Mouse (Mus musculus): ENCODE data around the gene Bag5. TPM values are rescaled to one million over a fixed set of nuclear protein-coding genes. Genes with fewer than 3 reads are reported as not detected.

Gene Bag5
- polyA plus RNA-seq, 1 experiment from 2014 or later, result 67.8 TPM

DNA sequence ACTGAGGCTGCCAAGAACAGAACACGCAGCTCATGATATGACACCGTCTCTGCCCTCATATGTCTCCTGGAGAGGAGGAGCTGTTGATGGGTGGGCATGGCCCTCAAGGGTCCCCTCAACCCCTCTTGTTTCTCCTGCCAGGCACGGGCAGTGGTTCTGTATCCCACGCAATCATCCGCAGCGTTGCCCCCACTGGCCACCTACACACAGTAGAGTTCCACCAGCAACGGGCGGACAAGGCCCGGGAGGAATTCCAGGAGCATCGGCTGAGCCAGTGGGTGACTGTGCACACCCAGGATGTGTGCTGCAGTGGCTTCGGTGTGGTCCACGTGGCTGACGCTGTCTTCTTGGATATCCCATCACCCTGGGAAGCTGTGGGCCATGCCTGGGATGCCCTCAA, 32.4 kb downstream of the Bag5 start:
- Histone ChIP-seq H3K27ac (replicated peaks) (no peak overlapping the region), H3K9me3 (no peaks in the 10 kb centered on the region), H3K9ac (no peak overlapping the region), H3K27me3 (no peaks in the 10 kb centered on the region), H3K4me1 (replicated peaks) (peaks cover 22% of the 10 kb centered on the region), H3K4me3 (no peak overlapping the region), H3K36me3 (peaks cover 8% of the 10 kb centered on the region; the same call in 1 of the 2 replicates), H3K4me2 (no peak overlapping the region)
- ATAC-seq (ENCODE audit: low FRiP score, low read depth), result no peak
- 96% methylated on average over 13 of the region's 13 CpGs for whole genome bisulfite sequencing

DNA sequence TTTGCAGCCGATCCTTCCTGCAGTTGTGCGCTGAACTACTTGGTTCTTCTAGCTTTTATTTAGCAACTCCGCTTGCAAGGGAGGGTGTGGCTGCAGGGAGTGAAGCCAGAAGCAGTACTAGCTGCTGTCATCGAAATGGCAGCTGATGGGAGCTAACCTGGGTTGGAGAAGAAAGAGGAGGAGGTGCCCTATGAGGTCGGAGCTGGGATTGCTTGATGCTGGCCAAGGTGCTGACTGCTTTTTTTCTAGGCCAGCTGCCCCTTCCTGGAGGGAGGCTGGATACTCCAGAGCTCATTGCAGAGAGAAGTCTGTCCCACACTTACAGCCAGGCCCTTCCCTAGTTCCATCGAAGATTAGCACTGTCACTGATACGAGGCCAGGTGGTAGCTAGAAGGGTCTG, 34.1 kb downstream of the Bag5 start:
- ATAC-seq (ENCODE audit: low FRiP score, low read depth), result no peak
- H3K36me3 ChIP-seq, result peaks cover 7% of the 10 kb centered on the region; the same call in 1 of the 2 replicates
- 0 out of 2 replicates have a peak overlapping the region, but pooled peaks have one; percentile 76 for H3K9ac ChIP-seq
- no peaks in the 10 kb centered on the region for H3K27me3 ChIP-seq
- no peak overlapping the region for H3K27ac ChIP-seq (replicated peaks)
- H3K4me2 ChIP-seq, result peak overlapping the region; percentile 93
- peaks cover 22% of the 10 kb centered on the region for H3K4me1 ChIP-seq (replicated peaks)
- no peaks in the 10 kb centered on the region for H3K9me3 ChIP-seq
- peak overlapping the region; percentile 74 for H3K4me3 ChIP-seq
- 66% methylated on average over 7 of the region's 7 CpGs for WGBS

DNA sequence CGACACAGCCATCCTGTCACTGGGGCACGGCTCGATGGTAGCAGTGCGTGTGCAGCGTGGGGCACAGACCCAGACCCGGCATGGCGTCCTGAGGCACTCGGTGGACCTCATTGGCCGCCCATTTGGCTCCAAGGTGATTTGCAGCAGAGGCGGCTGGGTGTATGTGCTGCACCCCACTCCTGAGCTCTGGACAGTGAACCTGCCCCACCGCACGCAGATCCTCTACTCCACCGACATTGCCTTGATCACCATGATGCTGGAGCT, 34.5 kb downstream of the Bag5 start:
- H3K36me3 ChIP-seq, result peaks cover 5% of the 10 kb centered on the region; the same call in 1 of the 2 replicates
- peaks cover 22% of the 10 kb centered on the region for H3K4me1 ChIP-seq (replicated peaks)
- no peak overlapping the region for H3K27ac ChIP-seq (replicated peaks)
- ATAC-seq (ENCODE audit: low FRiP score, low read depth), result no peak
- H3K4me2 ChIP-seq, result peak overlapping the region; percentile 93
- peak overlapping the region; percentile 76 for H3K9ac ChIP-seq
- WGBS, result 10% methylated on average over 13 of the region's 13 CpGs
- H3K4me3 ChIP-seq, result peak overlapping the region; percentile 74
- H3K9me3 ChIP-seq, result no peaks in the 10 kb centered on the region
- H3K27me3 ChIP-seq, result no peaks in the 10 kb centered on the region

DNA sequence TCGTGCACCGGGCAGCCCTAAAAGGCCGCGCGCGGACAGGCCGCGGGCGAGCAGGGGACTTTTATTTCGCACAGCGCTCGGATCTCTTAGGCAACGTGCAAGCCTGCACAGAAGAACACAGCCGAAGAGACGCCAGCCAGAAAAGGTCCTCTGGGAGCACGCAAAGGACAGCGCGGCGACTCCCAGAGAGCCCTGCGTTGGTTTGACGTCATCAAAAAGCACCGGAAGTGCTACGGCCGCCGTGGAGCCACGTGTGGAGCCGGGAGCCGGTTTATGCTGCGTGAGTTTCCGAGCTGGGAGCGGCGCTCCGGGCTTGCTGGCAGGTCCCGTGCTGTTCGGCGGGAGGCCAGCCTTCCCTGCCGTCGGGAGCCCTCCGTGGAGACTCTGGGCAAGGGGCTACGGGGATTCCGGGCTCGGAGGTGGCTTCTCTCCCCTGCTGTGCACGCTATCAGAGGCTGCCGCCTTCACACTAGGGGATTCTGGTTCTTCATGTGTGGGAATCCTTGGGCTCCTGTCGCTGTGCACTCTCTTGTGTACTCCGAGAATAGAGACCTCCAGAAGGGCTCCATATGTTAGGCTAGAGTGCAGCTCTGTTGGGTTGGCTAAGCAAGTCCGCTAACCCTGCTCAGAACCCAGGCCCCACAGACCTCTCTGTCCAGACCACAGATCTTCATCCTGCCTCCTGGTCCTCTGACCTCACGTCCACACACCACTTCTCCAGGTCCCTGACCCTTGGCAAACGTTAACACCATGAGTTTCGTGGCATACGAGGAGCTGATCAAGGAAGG, 35.0 kb downstream of the Bag5 start, which contains the start of gene Trmt61a:
Trmt61a (plus strand) TSS at position 224 of the 788 bp plus-strand sequence.
- Histone ChIP-seq H3K27ac (replicated peaks) (peak within 1 kb of the TSS; percentile 93), H3K4me1 (replicated peaks) (peaks cover 22% of the 10 kb centered on the region), H3K4me3 (peak within 1 kb of the TSS; percentile 74), H3K27me3 (no peaks in the 10 kb centered on the region), H3K9me3 (no peaks in the 10 kb centered on the region), H3K4me2 (peak within 1 kb of the TSS; percentile 93), H3K36me3 (peaks cover 5% of the 10 kb centered on the region; the same call in 1 of the 2 replicates), H3K9ac (peak within 1 kb of the TSS; percentile 76)
- ATAC-seq (ENCODE audit: low FRiP score, low read depth), result peak; percentile 86
- WGBS, result under 1% methylated on average over 51 of the region's 51 CpGs

DNA sequence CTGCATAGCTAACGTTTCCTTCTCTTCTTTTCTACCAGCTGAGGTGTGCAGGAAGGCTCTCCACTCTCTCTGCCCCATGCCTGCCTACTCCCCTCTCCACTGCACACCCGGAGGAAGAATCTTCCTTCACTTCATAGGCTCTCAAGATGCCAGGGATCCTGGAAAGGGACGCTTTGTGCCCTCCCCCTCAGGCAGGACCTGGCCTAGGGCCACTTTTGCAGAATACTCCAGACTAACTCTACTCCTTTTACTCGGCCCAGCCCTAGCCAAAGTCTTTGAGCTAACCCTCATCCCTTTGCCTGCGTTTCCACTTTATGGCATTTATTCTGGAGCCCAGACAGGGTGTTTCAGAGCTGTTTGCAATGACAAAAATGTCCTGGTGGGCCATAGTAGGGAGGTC, 35.6 kb downstream of the Bag5 start:
- ATAC-seq (ENCODE audit: low FRiP score, low read depth), result peak; percentile 28
- Histone ChIP-seq H3K27me3 (no peaks in the 10 kb centered on the region), H3K9ac (peak overlapping the region; percentile 76), H3K9me3 (no peaks in the 10 kb centered on the region), H3K36me3 (peaks cover 2% of the 10 kb centered on the region; the same call in 1 of the 2 replicates), H3K4me2 (peak overlapping the region; percentile 93), H3K27ac (replicated peaks) (peak overlapping the region; percentile 93), H3K4me3 (peak overlapping the region; percentile 74), H3K4me1 (replicated peaks) (peaks cover 28% of the 10 kb centered on the region)
- 12% methylated on average over 5 of the region's 5 CpGs for WGBS

DNA sequence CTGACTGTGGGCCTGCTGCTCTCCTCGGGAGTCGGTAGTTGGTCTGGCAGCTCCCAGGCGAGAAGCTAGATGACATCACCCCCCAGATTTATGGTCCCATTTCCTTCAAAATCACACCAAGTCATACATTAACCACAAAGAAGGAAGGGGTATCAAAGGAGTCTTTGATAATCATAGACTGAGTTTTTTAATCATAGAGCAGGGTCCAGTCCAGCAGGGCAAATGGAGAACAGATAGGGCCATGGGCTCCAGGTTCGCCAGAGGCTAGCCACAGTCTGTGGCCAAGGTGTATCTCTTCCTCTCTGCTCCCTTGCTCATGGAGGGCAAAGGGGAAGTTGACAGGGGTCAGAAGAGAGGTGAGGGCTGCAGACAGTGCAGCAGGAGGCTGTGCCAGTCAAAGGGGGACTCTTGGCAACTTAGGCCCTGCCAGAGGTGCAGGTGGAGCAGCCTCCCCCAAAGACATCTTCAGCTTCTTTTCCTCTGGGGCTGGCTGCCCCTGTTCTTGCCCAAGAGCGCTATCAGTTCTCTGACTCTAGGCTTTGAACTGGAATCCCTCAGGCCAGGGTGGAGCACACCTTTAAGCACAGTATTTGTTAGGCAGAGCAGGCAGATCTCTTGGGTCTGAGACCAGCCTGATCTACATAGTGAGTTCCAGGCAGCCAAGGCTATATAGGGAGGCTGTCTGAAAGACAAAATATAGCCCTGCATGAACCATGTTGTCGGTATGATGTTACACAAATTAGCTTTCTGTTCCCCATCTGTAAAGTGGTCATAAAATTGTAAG, 37.1 kb downstream of the Bag5 start:
- no peak overlapping the region for H3K27ac ChIP-seq (replicated peaks)
- WGBS, result 88% methylated on average over 6 of the region's 6 CpGs
- ATAC-seq (ENCODE audit: low FRiP score, low read depth), result no peak
- H3K4me3 ChIP-seq, result no peak overlapping the region
- no peaks in the 10 kb centered on the region for H3K36me3 ChIP-seq
- peaks cover 30% of the 10 kb centered on the region for H3K4me1 ChIP-seq (replicated peaks)
- no peak overlapping the region for H3K4me2 ChIP-seq
- H3K9ac ChIP-seq, result no peak overlapping the region
- no peaks in the 10 kb centered on the region for H3K27me3 ChIP-seq
- H3K9me3 ChIP-seq, result no peaks in the 10 kb centered on the region

DNA sequence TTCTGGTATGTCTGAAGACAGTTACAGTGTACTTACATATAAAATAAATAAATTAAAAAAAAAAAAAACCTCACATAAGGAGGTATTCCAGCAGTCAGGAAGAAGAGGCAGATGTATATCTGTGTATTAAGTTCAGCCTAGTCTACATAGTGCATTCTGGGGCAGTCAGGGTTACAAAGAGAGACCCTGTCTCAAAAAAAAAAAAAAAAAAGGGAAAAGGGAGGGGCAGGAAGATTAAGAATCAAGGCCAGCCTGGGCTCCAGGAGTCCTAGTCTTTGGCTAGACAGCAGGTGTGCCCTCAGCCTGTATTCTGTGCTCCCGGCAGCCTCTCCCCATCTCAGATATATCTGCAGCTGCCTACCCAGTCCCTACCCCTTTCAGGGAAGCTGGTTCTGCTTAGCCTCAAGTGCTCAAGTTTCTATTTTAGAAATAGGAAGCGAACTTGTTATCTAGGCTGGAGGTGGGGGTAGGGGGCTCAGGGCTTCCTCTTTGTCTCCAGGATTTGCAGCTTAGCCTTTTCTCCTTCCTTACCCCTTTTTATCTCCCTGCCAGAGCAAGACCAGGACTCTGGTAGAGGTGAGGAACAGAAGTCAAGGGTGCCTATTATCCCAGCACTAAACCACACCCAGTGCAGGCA, 38.1 kb downstream of the Bag5 start:
- Histone ChIP-seq H3K9me3 (no peaks in the 10 kb centered on the region), H3K4me2 (no peak overlapping the region), H3K36me3 (0 out of 2 replicates have a peak, but pooled peaks cover 5% of the 10 kb centered on the region), H3K27ac (replicated peaks) (no peak overlapping the region), H3K9ac (no peak overlapping the region), H3K4me1 (replicated peaks) (peaks cover 40% of the 10 kb centered on the region), H3K4me3 (no peak overlapping the region), H3K27me3 (no peaks in the 10 kb centered on the region)
- ATAC-seq (ENCODE audit: low FRiP score, low read depth), result no peak
- 72% methylated on average over 2 of the region's 2 CpGs for WGBS

DNA sequence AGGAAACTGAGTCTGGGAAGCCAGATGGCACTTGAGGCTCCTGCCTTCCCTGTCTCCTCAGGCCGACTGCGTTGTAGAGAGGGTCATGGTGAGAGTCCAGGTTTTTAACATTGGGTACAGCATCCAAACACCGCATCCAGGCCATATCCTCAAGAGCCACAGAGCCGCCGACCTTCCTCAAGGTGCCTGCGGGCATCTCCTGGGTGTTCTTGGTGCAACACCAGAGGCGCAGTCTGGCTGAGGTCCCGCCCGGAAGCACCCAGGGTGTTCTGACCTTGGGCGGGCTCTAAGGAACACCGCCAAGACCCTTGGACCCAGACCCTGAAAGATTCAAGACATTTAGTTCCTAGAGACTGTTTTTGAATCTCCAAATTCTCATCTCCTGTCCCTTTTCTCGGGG, 40.5 kb downstream of the Bag5 start:
- WGBS, result 9% methylated on average over 12 of the region's 12 CpGs
- H3K9me3 ChIP-seq, result no peaks in the 10 kb centered on the region
- H3K36me3 ChIP-seq, result peaks cover 6% of the 10 kb centered on the region; the same call in 1 of the 2 replicates
- H3K9ac ChIP-seq, result peak overlapping the region; percentile 98
- peak overlapping the region; percentile 94 for H3K27ac ChIP-seq (replicated peaks)
- no peaks in the 10 kb centered on the region for H3K27me3 ChIP-seq
- H3K4me2 ChIP-seq, result peak overlapping the region; percentile 90
- peak overlapping the region; percentile 84 for H3K4me3 ChIP-seq
- peaks cover 46% of the 10 kb centered on the region for H3K4me1 ChIP-seq (replicated peaks)
- no peak; the same call in 1 of the 2 replicates for ATAC-seq (ENCODE audit: low FRiP score, low read depth)

DNA sequence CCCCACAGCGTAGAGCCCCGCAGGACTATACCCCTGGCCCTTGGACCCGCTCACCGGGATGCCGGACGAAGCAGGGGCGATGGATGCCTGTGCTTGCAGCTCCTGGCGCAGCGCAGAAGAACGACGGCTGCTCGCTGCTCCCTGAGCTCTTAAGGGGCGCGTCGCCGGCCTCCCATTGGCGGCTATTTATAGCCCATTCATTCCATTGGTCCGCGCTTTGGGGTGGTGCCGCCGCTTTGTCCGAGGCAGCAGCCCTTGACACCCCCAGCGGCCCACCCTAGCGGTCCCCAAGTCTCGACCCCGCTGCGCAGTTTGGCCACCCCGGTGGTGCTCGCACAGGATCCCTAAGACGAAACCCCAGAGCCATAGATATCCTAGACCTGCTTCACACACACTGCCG, 40.9 kb downstream of the Bag5 start, which contains the start of gene Ckb:
Ckb (minus strand) TSS at position 163 of the 400 bp plus-strand sequence.
- no peaks in the 10 kb centered on the region for H3K9me3 ChIP-seq
- peak within 1 kb of the TSS; percentile 98 for H3K9ac ChIP-seq
- H3K4me1 ChIP-seq (replicated peaks), result peaks cover 42% of the 10 kb centered on the region
- peak; percentile 85 for ATAC-seq (ENCODE audit: low FRiP score, low read depth)
- no peaks in the 10 kb centered on the region for H3K27me3 ChIP-seq
- peaks cover 6% of the 10 kb centered on the region; the same call in 1 of the 2 replicates for H3K36me3 ChIP-seq
- H3K27ac ChIP-seq (replicated peaks), result peak within 1 kb of the TSS; percentile 94
- peak within 1 kb of the TSS; percentile 84 for H3K4me3 ChIP-seq
- peak within 1 kb of the TSS; percentile 90 for H3K4me2 ChIP-seq
- under 1% methylated on average over 31 of the region's 31 CpGs for WGBS

DNA sequence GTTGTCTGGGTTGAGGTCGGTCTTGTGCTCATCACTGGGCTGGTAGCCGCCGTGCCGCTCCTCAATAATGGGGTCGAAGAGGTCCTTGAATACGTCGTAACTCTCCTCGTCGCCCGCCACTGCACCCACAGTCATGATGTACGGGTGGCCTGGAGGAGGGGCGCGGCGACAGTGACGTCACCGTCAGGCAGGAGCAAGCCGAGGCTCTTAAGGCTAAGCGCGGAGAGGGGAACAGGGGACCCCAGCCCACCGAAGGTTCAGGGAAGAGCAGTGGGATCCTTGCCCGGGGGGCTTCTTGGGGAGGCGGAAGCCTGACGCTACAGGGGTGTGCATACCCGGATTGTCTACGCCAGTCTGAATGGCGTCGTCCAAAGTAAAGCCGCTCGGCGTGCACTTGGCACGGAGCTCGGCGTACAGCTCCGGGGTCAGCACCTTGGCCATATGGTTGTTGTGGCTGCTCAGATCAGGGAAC, 41.6 kb downstream of the Bag5 start:
- peak overlapping the region; percentile 94 for H3K27ac ChIP-seq (replicated peaks)
- H3K9ac ChIP-seq, result peak overlapping the region; percentile 98
- no peaks in the 10 kb centered on the region for H3K9me3 ChIP-seq
- peak; percentile 65 for ATAC-seq (ENCODE audit: low FRiP score, low read depth)
- WGBS, result under 1% methylated on average over 34 of the region's 34 CpGs
- peak overlapping the region; percentile 84 for H3K4me3 ChIP-seq
- H3K36me3 ChIP-seq, result peaks cover 6% of the 10 kb centered on the region; the same call in 1 of the 2 replicates
- no peaks in the 10 kb centered on the region for H3K27me3 ChIP-seq
- H3K4me2 ChIP-seq, result peak overlapping the region; percentile 90
- H3K4me1 ChIP-seq (replicated peaks), result peaks cover 40% of the 10 kb centered on the region

DNA sequence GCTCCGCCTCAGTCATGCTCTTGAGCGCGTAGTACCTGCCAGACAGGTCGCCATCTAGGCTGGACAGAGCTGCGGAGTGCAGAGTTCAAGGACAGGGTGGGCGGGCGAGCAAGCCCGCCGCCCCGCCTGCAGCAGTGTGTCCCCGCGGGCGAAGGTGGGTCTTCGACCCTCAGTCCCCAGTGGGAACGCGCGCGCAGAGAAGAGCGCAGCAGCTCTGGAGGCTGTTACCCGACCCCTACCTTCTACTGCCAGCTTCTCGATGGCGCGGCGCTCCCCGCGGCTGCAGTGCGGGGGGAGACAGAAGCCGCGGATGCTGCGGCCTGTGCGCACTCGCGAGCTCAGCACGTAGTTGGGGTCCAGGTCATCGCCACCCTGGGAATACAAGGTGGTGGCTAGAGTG, 42.1 kb downstream of the Bag5 start:
- H3K27ac ChIP-seq (replicated peaks), result peak overlapping the region; percentile 94
- peak; percentile 2; the same call in 1 of the 2 replicates for ATAC-seq (ENCODE audit: low FRiP score, low read depth)
- peak overlapping the region; percentile 90 for H3K4me2 ChIP-seq
- no peaks in the 10 kb centered on the region for H3K9me3 ChIP-seq
- peaks cover 40% of the 10 kb centered on the region for H3K4me1 ChIP-seq (replicated peaks)
- H3K4me3 ChIP-seq, result peak overlapping the region; percentile 84
- peak overlapping the region; percentile 98 for H3K9ac ChIP-seq
- H3K27me3 ChIP-seq, result no peaks in the 10 kb centered on the region
- 1% methylated on average over 35 of the region's 35 CpGs for WGBS
- H3K36me3 ChIP-seq, result peaks cover 6% of the 10 kb centered on the region; the same call in 1 of the 2 replicates

All from hindbrain, embryonic 15.5 days (tissue).